Mouse (Mus musculus) MEL (cell line): Measurements from ENCODE around the gene Cc2d1a.

ENCODE experiments used
- CTCF ChIP-seq, 3 experiments: IDR thresholded peaks in 2 of 3; conservative IDR thresholded peaks in 1 of 3; 2 replicates each; pipeline ENCODE4 v1.5.1; 2011 to 2012; ENCODE audit warnings: low read length in 3 of 3, low read depth in 2 of 3, mild to moderate bottlenecking in 2 of 3, improper control_type of control experiment in 1 of 3, inconsistent platforms in 1 of 3, mixed read lengths in 1 of 3, moderate library complexity in 1 of 3; ENCODE audit not compliant: control insufficient read depth in 1 of 3, insufficient read depth in 1 of 3, poor library complexity in 1 of 3, severe bottlenecking in 1 of 3
- ELF1 ChIP-seq: IDR thresholded peaks from 2 replicates; pipeline ENCODE4 v1.6.1; 2014; ENCODE audit warnings: low read depth, mild to moderate bottlenecking, inconsistent platforms, low read length, improper control_type of control experiment, moderate library complexity
- GATA1 ChIP-seq: IDR thresholded peaks from 2 replicates; pipeline ENCODE4 v1.6.1; 2011; ENCODE audit warnings: low read depth, low read length, improper control_type of control experiment
- MAX ChIP-seq: IDR thresholded peaks from 2 replicates; pipeline ENCODE4 v1.6.1; 2011; ENCODE audit warnings: low read length, improper control_type of control experiment
- MYB ChIP-seq: IDR thresholded peaks from 2 replicates; pipeline ENCODE4 v1.6.1; 2011; ENCODE audit warnings: mild to moderate bottlenecking, low read depth, low read length, improper control_type of control experiment
- MYC ChIP-seq: IDR thresholded peaks from 2 replicates; pipeline ENCODE4 v1.6.1; 2011; ENCODE audit warnings: low read depth, mild to moderate bottlenecking, low read length, improper control_type of control experiment, moderate library complexity
- NELFE ChIP-seq: IDR thresholded peaks from 2 replicates; pipeline ENCODE4 v1.6.1; 2011; ENCODE audit warnings: low read depth, low read length, improper control_type of control experiment
- POLR2A ChIP-seq, 2 experiments: IDR thresholded peaks; 2 replicates each; pipeline ENCODE4 v1.6.1; 2011 to 2012; ENCODE audit warnings: low read length in 2 of 2, mild to moderate bottlenecking in 2 of 2, control low read depth in 1 of 2, improper control_type of control experiment in 1 of 2, low read depth in 1 of 2, moderate library complexity in 1 of 2; ENCODE audit not compliant: control insufficient read depth in 1 of 2, insufficient read depth in 1 of 2, poor library complexity in 1 of 2
- RCOR1 ChIP-seq: IDR thresholded peaks from 2 replicates; pipeline ENCODE4 v1.6.1; 2012; ENCODE audit warnings: low read depth, mild to moderate bottlenecking, inconsistent platforms, low read length, improper control_type of control experiment
- TBP ChIP-seq: IDR thresholded peaks from 2 replicates; pipeline ENCODE4 v1.8.0; 2011; ENCODE audit warnings: low read depth, low read length, improper control_type of control experiment
- TCF12 ChIP-seq: IDR thresholded peaks from 2 replicates; pipeline ENCODE4 v1.6.1; 2014; ENCODE audit warnings: low read depth, mild to moderate bottlenecking, inconsistent platforms, low read length, improper control_type of control experiment, moderate library complexity
- USF1 ChIP-seq: IDR thresholded peaks from 2 replicates; pipeline ENCODE4 v1.6.1; 2014; ENCODE audit warnings: low read depth, mild to moderate bottlenecking, inconsistent platforms, low read length, improper control_type of control experiment, moderate library complexity
- ZMIZ1 ChIP-seq: IDR thresholded peaks from 2 replicates; pipeline ENCODE4 v1.6.1; 2012; ENCODE audit warnings: low read depth, mild to moderate bottlenecking, inconsistent platforms, low read length, improper control_type of control experiment, moderate library complexity

DNA sequence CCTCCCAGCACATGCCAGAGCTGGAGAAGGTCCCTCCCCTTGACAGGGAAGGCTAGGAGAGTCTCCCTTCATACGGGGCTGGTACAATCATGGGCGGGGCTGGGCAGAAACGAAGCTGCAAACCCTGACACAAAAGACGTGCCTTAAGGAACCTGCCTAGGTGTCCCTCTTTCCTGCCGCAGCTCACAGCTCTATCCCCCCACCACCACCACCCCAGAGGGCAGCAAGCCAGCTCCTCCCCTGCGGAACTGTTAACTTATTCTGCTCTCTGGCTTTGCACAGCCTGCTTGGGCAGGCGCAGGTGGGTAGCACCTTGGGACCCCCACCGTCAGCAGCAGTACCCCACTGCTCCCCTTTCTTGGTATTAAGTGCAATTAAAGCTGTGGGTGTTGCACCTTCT, 51.7 kb downstream of the Cc2d1a start:
- TF ChIP-seq ELF1 = no peak
- TF ChIP-seq ZMIZ1 = no peak
- no peak for TF ChIP-seq CTCF (IDR thresholded peaks at IDR 0.05 in 2 of 3, conservative IDR thresholded peaks at IDR 0.05 in 1 of 3; ENCODE audit: control insufficient read depth in 1 of 3, insufficient read depth in 1 of 3, low read depth in 2 of 3, low read length in 3 of 3, poor library complexity in 1 of 3, severe bottlenecking in 1 of 3)
- TF ChIP-seq USF1 = no peak
- TF ChIP-seq POLR2A (IDR thresholded peaks at IDR 0.05; ENCODE audit: control insufficient read depth in 1 of 2, insufficient read depth in 1 of 2, low read depth in 1 of 2, low read length in 2 of 2, poor library complexity in 1 of 2) = no peak
- no peak for TF ChIP-seq MYB
- no peak for TF ChIP-seq GATA1
- no peak for TF ChIP-seq NELFE
- TF ChIP-seq TBP = no peak
- TF ChIP-seq TCF12 = no peak
- TF ChIP-seq MAX = no peak
- TF ChIP-seq RCOR1 = no peak
- TF ChIP-seq MYC = no peak
